Mouse (Mus musculus) urinary bladder, postnatal 10 days (tissue): Measurements from ENCODE around the gene Gcg.

Source experiments
- DNase-seq: peaks from one replicate; pipeline ENCODE4 v3.0.0; 2022; ENCODE audit warnings: low spot score

Gene Gcg

DNA sequence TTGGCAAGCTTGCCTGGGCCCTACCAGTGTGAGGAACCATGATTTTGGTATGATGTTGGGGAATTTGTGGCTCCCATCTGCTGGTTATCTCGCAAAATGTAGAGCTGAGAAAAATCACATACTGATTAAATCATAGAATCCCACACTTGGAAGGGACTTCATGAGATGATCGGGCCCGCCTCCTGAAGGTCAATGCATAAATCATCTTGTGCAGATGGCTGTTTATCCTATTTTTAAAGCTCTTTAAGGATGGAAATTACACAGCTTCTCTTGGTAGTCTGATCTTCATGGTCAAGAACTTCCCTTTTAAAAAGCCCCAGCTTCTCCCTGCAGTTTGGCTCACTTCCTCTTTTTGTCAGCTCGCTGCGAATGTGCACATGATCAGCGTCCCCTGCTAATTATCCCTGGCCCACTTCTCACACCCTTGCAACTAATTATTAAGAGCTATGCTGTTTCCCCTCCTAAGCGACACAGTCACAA, 23.2 kb downstream of the Gcg start:
- DNase-seq: no peak

DNA sequence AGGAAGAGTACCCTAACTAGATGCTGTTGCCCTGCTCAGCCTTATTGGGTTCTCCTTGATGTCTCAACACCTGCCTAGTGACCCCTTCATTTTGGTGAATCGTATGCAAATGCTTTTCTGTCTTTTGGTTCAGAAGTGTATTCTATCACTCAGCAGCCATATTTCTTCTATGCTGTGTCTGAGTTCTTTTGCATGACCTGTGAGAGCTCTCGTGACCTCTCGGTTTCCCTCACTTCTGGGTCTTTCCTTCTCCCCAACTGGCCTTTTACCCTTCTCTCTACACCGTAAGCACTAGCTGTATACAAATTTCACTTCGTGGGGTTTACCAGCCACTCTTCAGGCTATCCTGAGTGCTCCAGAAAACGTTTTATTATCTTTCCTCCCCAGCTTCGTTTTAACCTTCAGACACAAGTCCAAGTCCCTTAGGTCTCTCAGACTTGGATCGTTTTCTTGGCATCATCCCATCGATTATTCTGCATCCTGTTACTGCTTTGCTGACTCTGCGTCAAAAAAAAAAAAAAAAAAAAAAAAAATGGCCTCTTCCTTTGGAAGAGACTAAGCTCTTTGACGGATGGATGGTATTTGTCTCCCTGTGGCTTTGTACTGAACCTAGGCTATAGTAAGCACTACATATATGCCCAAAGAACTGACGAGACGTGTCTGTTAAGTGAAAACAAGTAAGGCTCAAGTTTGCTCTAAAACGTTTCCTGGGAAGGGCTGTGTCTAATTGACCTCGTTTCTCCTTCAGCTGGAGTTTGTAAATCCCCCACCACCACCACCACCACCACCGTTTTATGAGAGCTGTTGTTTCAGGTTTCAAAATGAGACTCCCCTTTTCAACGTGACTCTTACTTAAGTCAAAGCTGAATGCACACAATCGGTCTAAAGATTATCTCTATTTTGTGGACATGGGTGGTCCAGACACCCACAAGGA, 23.9 kb downstream of the Gcg start:
- DNase-seq: no peak

DNA sequence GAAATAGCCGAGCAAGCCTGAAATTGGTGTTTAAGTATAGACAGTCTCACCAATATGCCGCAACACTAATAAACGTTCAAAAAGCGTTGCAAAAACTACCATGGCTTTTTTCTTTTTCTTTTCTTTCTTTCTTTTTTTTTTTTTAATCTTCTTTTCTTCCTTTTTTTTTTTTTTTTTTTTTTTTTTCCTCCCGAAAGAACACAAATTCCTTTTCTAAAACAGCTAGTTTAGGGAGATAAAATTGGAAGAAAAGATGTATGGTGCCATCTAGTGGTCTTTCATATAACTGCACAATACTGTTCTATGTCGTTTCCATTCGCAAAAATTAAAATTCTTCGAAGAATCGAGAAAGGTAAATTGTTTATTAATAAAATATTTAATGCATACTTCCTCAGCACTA, 25.4 kb downstream of the Gcg start:
- no peak for DNase-seq

DNA sequence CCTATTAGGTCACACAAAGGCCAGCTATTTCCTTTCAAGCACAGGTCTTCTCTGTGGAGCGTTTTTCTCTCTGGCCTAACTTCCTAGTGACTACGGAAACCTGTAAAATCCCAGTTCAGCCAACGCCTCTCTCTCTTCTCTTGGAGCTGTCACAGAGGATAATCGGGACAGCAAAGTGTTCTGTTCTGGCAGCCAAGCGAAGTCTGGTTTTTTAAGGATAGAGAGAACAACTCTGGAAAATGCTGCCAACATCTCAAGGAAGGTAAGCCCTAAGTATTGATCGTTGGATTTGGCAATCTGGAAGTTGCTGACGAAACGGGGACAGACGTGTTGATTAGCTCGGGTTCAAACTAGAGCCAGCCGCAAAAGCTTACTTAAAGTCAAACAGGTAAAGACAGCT, 28.5 kb downstream of the Gcg start:
- no peak for DNase-seq

DNA sequence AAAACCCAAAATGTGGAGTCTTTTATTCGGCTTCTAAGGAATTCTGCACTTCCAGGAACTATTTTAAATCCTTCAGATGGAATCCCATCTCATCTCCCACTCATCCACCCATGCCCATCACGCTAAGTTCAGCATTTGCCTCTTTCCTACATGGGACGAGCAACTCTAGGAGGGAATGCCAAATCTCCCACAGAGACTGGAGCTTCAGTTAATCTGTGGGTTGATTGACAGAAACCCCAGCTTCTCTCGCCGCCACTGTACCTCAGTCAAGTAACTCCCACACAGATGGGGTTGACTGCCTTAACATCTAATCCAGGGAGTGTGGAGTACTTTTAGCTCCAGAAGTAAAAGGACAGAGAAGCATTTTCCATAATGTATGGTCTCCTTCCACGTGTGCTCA, 29.4 kb downstream of the Gcg start:
- DNase-seq: no peak

DNA sequence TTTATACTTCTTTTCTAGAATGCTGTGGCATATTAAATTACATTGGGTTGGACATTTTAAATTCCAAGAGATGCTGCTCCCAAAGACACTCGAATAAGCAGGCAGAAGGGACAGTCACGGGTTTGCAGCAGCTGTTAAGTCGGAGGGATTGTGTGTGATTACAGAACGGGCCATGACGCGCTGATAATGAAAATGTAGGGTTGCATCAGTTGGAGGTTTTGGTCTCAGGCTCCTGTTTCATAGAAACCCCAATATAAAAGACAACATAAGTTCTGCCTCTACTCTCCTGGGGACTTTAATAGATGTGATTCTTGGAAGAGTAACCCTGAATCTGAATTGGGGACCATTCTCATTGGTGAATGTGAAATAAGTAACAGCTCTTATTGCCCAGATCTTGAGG, 33.1 kb downstream of the Gcg start:
- DNase-seq: no peak

DNA sequence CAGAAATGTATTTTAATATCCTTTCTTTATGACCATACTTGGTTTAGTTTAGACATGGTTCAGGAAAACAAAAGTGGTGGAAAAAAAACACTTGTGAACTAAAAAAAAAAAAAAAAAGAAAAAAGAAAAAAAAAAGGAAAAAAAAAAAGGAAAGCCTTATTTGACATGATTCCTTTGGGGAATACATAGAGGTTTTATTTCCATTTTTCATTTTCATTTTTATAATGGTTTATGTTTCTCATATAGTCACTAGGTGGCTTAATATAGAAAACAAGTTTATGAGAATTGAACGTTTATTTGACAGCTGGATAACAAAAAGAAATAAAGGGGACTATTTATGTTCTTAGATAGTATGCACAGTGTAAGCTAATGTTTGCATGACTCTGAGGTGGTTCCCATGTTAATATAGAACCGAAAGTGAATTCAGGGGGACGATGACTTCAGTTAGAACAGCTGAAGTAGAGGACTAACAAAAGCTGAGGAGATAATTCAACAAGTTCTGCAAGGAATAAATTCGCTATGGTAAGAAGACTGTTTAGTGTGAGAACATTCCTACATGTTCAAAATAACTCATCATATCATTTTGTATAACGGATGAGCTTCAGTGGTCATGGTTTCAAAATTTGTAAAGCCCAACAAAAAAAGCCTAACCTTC, 33.6 kb downstream of the Gcg start:
- no peak for DNase-seq

DNA sequence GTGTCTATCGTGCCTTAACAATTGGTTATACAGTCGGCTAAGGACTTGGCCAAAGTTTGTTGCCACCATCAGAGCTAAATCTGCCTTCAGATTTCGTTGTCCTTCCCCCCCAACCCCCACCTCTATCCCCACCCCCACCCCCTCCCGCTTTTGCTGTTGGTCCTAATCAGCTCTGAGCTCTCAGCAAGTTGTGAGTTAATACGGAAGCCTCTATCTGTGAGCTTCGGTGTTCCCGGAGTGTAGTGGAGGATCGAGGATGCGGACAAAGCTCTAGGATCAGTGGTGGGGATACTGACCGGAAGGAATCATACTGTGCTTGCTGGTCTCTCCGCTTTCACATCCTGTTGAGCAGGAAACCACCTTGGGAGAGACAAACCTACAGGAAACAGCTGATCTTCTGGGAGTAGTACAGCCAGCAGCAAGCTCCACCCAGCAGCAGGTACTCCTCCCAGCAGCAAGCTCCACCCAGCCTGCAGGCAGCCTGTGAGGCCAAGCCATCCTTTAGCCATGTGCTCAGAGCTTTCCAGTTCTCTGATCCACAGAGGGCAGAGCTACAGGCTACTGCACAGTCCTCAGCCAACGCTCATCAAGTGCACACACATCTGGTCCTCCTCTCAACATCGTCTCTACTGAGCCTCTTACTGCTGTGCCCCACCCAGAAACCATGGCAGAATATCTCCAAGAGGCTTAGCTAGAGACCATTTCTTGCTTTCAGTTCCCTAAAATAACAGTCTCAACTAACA, 42.5 kb downstream of the Gcg start:
- no peak for DNase-seq

DNA sequence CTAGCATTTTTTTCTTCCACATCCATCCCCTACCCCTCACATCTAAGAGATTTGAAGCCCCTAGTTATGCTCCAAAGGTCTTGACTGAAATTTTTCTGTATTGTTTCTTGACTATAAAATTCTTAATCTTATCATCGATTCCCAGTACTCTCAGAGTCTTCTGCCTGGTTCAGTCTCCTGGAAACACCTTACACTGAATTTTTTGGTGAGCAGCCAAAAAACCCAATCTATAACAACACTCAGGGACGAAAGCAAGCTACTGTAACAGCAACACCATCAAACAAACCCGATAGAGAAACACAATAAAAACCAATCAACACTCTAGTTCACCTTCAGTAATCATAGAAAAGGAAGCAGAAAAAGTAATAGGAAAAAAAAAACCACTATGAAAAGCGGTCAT, 43.4 kb downstream of the Gcg start:
- DNase-seq: no peak

DNA sequence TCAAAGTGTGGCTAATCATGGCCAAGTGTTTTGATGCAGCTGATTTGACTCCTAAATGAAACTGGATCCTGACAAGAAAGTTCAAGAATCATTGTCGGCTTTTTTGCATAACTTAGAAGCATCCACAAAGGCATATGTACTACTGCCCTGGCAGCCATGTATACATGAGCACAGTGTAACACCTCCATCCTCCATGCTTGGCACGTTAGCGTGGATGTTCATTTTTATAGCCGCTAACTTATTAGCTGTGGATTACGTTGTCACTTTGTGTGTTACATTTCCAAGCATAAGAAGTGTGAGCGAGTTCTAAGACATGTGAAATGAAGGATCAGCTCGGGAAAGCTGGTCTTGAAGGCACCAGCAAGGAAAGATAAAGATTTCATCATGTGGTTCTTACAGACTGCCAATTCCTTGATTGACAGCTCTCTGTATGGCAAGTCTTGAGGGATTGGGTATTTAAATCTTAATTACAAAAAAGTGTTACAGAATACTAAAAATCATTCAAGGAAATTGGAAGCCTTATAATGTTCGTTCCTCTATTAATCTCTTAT, 52.1 kb downstream of the Gcg start:
- DNase-seq: no peak

DNA sequence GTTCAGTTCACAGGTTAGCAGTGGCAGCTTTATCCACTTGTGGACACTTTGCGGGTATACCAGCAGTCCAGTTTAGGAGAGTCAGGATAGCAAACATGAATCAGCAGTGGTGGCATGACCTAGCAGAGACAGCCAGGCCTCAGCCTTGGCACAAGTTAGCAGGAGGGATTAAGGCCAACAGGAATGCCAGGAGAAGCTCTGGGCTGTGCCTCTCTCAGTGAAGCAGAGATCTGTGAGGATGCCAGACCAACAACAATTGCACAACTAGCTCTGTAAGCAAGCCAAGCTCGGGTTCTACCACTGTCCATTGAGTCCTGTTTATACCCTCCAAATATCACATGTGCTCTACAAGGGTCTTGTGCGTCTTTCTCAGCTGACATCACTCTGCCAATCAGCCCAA, 57.5 kb downstream of the Gcg start:
- no peak for DNase-seq
